Mouse (Mus musculus) layer of hippocampus, postnatal 14 days (tissue): ENCODE measurements around the gene Ppp3ca. TPM values are rescaled to one million over a fixed set of nuclear protein-coding genes. Genes with fewer than 3 reads are reported as not detected.

Source experiments
- DNase-seq, 2 experiments: peaks; one replicate each; pipeline ENCODE4 v3.0.0; 2021 to 2022; ENCODE audit warnings: low spot score in 2 of 2, mixed read lengths in 1 of 2
- total RNA-seq, 2 experiments: library from RNA; stranded (reverse); gene quantifications; 2 replicates each; pipeline ENCODE4 v1.2.3; 2021

The Ppp3ca gene
- total RNA-seq, 2 experiments from 2014 or later: 988 to 997 TPM

DNA sequence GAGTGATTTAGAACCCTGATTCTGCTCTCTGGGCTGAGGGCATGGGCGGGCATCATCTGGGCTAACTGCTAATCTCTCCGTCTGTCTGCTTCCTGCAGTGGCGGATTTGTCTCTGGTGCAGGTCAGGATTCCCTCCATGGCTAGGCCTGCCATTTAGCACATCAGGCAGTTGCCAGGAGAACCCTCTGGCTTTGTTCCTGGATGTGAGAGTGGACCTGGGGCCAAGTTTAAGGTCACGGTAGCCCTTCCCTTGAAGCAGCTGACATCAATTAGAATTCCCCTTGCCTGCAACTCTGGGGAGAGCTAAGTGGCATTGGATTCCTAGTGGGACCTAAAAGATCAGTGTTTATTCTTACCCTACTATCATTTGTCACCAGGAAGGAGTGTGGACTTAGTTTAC is 132.7 kb downstream of the Ppp3ca start:
- DNase-seq: peak in 1 of 2 experiments; percentile 29

DNA sequence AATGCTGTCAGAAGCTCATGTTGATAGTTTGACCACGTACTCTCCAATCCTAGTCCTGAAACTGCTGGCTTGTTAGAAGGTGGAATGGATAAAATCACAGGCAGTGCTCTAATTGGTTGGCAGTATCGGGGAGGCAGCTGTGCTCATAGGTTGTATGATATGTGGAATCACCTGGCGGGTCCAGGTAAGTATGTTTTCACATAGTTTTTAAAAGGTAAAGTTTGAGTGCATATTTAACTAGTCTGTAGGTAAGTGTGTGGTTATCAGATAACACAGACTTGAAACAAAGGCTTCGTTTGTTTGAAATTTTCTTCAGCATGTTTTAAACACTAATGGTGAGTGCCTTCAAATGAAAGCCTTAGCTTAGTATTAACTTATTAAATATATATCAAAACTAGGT is 136.0 kb downstream of the Ppp3ca start:
- no peak for DNase-seq

GRCm38 (mm10) chr3:136810271-136810670 is 140.3 kb downstream of the Ppp3ca start:
- DNase-seq: no peak

DNA sequence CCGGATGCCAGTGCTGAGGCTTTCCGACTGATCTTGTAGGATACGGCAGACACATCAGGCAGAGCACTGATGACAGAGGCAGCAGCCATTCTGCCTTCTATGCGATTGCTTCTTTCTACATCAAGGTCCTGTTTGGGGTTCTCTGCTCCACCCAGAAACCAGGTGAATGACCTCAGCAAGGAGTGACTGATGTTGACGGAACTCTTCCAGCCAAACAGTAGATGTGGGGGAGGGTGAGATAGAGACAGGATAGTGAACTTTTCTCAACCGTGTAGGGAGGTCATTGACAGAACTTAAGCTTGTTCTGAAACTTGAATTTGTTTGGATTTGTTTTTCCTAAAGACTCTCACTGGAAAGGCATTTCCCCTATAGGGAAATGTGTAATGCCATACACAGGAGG is 142.2 kb downstream of the Ppp3ca start:
- DNase-seq: no peak

- no peak for DNase-seq
Measured at GRCm38 (mm10) chr3:136812791-136813190, 142.9 kb downstream of the Ppp3ca start.

- no peak for DNase-seq
Measured at GRCm38 (mm10) chr3:136813886-136814285, 144.0 kb downstream of the Ppp3ca start.

- no peak for DNase-seq
Measured at GRCm38 (mm10) chr3:136814916-136815315, 145.0 kb downstream of the Ppp3ca start.

DNA sequence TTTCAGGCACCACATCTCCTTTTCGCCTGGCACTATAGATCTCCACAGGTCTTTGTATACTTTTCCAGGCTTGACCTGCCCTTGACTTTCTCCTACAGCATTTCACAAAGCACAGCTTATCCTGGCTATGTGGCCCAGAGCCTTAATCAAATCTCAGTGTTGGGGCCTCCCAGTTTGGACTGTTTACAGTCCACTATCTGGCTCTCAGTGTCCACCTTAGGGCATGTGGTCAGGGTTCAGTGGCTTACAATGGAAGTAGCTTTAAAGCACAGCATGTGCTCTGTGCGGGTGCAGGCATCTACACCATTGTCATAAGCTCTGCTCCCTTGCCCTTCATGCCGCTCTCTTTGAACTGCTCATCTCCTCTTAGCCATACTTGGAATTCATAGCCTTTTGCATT is 146.4 kb downstream of the Ppp3ca start:
- DNase-seq: no peak

GRCm38 (mm10) chr3:136818997-136819396 is 149.1 kb downstream of the Ppp3ca start:
- DNase-seq: no peak

DNA sequence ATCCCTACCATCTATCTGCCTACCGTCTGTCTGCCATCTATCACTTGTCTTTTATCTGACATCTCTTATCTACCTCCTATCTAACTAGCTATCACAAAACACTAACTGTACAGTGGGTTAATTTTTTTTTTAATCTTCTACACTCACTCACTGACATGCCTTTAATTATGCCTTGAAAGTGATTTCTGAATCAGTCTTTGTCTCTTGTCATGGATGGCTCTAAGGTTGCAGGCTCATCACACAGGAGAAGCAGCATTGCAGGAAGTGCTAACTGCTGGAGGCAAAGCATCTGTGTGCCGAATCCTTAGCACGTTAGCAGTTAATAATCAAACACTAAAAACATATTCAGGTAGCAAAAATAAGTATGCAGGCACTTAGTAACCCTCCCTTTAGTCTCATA is 151.1 kb downstream of the Ppp3ca start:
- DNase-seq: no peak

DNA sequence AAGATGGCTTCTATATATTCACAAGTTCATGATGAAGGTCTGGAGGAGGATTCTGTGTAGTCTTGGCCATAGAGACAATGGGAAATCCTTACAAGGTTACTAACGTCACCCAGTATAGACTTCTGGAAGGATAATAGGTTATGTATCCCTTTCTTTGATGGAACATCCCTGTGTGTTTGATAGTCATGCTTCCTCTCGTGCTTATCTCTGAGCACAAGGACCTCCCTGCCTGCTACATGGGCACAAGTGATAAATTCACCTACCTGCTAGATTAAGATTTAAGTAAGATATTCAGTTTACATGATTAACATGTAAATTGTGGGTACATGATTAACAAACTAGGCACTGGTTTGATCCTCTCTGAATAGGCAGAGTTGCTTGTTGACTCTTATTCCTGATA is 152.1 kb downstream of the Ppp3ca start:
- DNase-seq: no peak

DNA sequence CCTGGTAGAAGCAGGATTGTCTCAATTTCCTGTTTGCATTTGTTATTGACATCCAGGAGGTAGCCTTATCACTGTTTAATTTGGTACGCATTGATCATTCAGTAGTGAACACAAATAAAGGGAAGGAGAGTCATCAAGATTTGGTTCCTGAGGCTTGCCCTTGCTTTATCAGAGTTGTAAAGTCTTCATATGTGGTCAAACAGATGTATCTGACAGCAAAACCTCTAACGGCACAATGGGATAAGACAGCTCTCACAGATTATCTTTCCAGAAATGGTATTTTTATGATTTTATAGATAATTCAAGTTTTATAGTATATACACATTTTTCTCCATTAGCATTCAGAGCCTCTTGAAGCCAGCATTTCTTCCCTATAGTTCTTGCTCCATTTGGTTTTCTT is 152.5 kb downstream of the Ppp3ca start:
- DNase-seq: no peak

DNA sequence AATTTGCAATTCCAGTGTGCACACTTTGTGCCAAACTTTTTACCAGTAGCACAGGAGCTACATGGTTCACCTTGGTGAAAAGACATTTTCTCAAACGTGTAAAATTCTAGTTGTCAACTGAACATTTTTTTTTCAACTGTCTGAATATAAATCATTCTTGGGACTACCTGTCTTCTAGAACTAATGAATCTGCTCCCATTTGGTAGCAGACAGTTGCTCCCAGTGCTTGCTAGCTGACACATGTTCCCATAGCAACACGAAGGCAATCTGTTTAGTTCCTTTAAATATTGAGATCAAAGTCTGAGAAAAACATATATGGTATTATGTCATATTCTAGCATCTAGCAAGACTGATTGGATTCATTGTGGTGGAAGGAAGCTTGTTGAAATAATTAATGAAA is 158.5 kb downstream of the Ppp3ca start:
- DNase-seq: peak in 1 of 2 experiments; percentile 60

DNA sequence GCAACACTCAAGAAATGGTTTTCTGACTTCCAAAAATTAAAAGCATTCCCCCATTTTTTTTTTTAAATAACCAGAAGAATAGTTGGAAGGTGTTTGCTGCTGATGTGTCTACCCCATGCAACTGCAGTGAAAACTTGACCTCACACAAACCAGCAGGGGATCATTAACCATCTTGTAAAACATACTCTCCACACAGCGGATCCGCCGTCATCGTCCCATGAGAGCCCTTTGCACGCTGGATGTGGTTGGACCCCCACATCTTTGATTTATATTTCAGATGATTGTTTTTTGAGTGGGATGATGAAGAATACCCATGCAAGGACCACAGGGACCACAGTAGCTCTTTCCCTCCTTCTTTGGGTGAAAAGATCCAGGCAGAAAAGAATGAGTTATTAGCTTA is 159.2 kb downstream of the Ppp3ca start:
- DNase-seq: no peak

- DNase-seq: peak in 1 of 2 experiments; percentile 63
Measured at GRCm38 (mm10) chr3:136830687-136831220, 160.8 kb downstream of the Ppp3ca start.

- no peak for DNase-seq
Measured at GRCm38 (mm10) chr3:136833003-136833745, 163.2 kb downstream of the Ppp3ca start.

- DNase-seq: peak in 1 of 2 experiments; percentile 43
Measured at GRCm38 (mm10) chr3:136833893-136834292, 164.0 kb downstream of the Ppp3ca start.

DNA sequence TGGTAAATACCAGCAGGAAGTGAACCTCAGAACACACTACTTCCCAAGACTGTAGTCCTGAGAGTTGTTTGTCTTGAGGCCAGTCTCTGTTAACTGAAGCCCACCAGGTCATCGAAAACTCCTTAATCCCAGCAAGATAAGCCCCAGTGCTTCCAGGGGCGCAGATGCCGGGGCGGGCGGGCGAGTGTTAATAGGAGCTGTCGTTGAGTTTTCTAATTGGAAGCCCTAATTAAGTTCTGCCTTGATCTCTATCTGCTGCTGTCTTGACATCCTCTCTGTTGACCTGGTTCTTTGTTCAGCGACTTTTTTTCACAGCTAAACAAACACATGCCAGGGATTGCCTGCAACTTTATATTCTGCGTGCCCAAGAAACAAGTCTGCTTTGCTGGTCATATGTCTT is 165.9 kb downstream of the Ppp3ca start:
- DNase-seq: no peak

- no peak for DNase-seq
Measured at GRCm38 (mm10) chr3:136836319-136837193, 166.6 kb downstream of the Ppp3ca start.

DNA sequence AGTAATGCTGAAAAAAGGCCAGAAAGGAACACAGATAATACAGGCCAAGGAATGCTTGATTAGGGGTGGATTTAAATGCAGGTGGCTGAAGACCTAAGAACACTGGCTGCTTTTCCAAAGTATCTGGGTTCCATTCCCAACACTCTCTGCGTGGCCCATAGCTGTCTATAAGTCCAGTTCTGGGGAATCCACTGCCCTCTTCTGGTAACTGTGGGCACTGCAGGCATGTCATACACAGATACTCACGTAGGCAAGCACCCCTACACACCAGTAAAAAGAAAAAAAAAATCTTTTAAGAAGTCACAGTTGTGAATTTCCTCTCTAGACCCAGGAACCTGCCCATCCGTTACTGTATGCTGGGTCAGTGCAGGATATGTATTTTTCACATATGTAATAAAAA is 167.7 kb downstream of the Ppp3ca start:
- DNase-seq: peak in 1 of 2 experiments; percentile 53

DNA sequence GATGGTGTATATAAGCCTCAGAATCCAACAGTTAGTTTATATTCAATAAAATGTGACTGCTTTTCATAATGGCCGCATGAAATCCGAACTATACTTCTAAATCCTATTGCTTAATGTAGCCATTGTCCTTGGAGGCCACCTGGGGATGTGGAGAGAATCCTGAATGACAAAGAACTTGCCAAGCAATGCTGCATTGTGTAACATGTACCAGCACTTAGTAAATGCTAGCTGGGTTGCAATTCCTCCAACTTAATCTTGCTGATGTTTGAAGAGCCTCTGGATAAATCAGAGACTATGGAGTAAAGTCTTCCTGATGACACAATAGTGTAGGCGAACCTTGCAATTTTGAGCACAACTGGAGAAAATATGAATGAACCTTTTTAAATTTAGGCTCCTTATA is 171.4 kb downstream of the Ppp3ca start:
- no peak for DNase-seq

GRCm38 (mm10) chr3:136842384-136842783 is 172.5 kb downstream of the Ppp3ca start:
- no peak for DNase-seq
